Mouse (Mus musculus) CH12.LX (cell line): ENCODE data around the gene Ckap4. TPM values are rescaled to one million over a fixed set of nuclear protein-coding genes. Genes with fewer than 3 reads are reported as not detected.
"Not testable (repeated sequence)": the region's sequence is repeated elsewhere in the genome, so short reads cannot be mapped to it uniquely, and the experiment has no call there.

Experiments
- DNase-seq: peaks from one replicate; pipeline ENCODE4 v3.0.0-alpha.2; 2013; ENCODE audit errors: extremely low read depth
- H3K27ac ChIP-seq: 2 replicates; pipeline ENCODE4 v1.5.1; 2012; ENCODE audit warnings: low read depth, mild to moderate bottlenecking, control low read depth, moderate library complexity; ENCODE audit not compliant: insufficient read depth
- H3K27me3 ChIP-seq: replicated peaks from 2 replicates; pipeline ENCODE3; 2012; ENCODE audit warnings: inconsistent platforms
- H3K36me3 ChIP-seq, 2 experiments: replicated peaks in 1 of 2; 2 replicates each; pipeline versions ENCODE3 to v1.6.1; 2012; ENCODE audit warnings: inconsistent platforms in 1 of 2, low read length in 1 of 2, mild to moderate bottlenecking in 1 of 2, mixed read lengths in 1 of 2, moderate library complexity in 1 of 2; ENCODE audit not compliant: control insufficient read depth in 1 of 2, insufficient read depth in 1 of 2
- H3K4me1 ChIP-seq, 2 experiments: 2 replicates each; pipeline ENCODE4 v1.6.1; 2012; ENCODE audit warnings: inconsistent platforms in 1 of 2, moderate library complexity in 1 of 2; ENCODE audit not compliant: insufficient read depth in 2 of 2, control insufficient read depth in 1 of 2
- H3K4me2 ChIP-seq: 2 replicates; pipeline ENCODE4 v1.6.1; 2012; ENCODE audit warnings: low read depth, mild to moderate bottlenecking, control low read depth; ENCODE audit not compliant: poor library complexity, insufficient read depth, severe bottlenecking
- H3K4me3 ChIP-seq, 3 experiments: fragments of 150-350 bp in 1 of 3; sonication (generic) in 1 of 3; replicated peaks in 1 of 3; 2 replicates each; pipeline versions ENCODE3 to v1.5.1; 2011 to 2012; ENCODE audit warnings: low read depth in 2 of 3, low read length in 2 of 3, mild to moderate bottlenecking in 2 of 3, moderate library complexity in 2 of 3, control low read depth in 1 of 3, improper control_type of control experiment in 1 of 3, inconsistent platforms in 1 of 3, mixed read lengths in 1 of 3; ENCODE audit not compliant: poor library complexity in 1 of 3
- H3K79me2 ChIP-seq: replicated peaks from 2 replicates; pipeline ENCODE4 v1.6.1; 2012; ENCODE audit warnings: mild to moderate bottlenecking, moderate library complexity; ENCODE audit not compliant: control insufficient read depth, poor library complexity, insufficient read depth, severe bottlenecking; ENCODE audit errors: extremely low read depth
- H3K9ac ChIP-seq: 2 replicates; pipeline ENCODE4 v1.6.1; 2012; ENCODE audit warnings: low read depth, mild to moderate bottlenecking, control low read depth, moderate library complexity; ENCODE audit not compliant: insufficient read depth
- H3K9me3 ChIP-seq: replicated peaks from 2 replicates; pipeline ENCODE3; 2012; ENCODE audit warnings: low read length, inconsistent platforms, mixed read lengths
- CHD2 ChIP-seq: IDR thresholded peaks from 2 replicates; pipeline ENCODE4 v1.6.1; 2011; ENCODE audit warnings: low read length, improper control_type of control experiment
- CTCF ChIP-seq, 2 experiments: IDR thresholded peaks in 1 of 2; conservative IDR thresholded peaks in 1 of 2; 2 replicates each; pipeline ENCODE4 v1.5.1; 2011 to 2012; ENCODE audit warnings: low read depth in 2 of 2, low read length in 2 of 2, improper control_type of control experiment in 1 of 2, inconsistent platforms in 1 of 2, mild to moderate bottlenecking in 1 of 2, moderate library complexity in 1 of 2
- ELF1 ChIP-seq: IDR thresholded peaks from 2 replicates; pipeline ENCODE4 v1.6.1; 2014; ENCODE audit warnings: low read depth, mild to moderate bottlenecking, inconsistent platforms, low read length, improper control_type of control experiment
- EP300 ChIP-seq: IDR thresholded peaks from 2 replicates; pipeline ENCODE4 v1.6.1; 2011; ENCODE audit warnings: low read length, improper control_type of control experiment
- IRF4 ChIP-seq: IDR thresholded peaks from 2 replicates; pipeline ENCODE4 v1.6.1; 2014; ENCODE audit warnings: low read depth, mild to moderate bottlenecking, inconsistent platforms, low read length, improper control_type of control experiment
- MAX ChIP-seq: IDR thresholded peaks from 2 replicates; pipeline ENCODE4 v1.6.1; 2011; ENCODE audit warnings: low read length, improper control_type of control experiment
- MAZ ChIP-seq: IDR thresholded peaks from 2 replicates; pipeline ENCODE4 v1.6.1; 2012; ENCODE audit warnings: low read depth, mild to moderate bottlenecking, inconsistent platforms, low read length, improper control_type of control experiment, moderate library complexity
- MEF2A ChIP-seq: IDR thresholded peaks from 2 replicates; pipeline ENCODE4 v1.6.1; 2014; ENCODE audit warnings: low read depth, mild to moderate bottlenecking, inconsistent platforms, low read length, improper control_type of control experiment, borderline replicate concordance
- PAX5 ChIP-seq: IDR thresholded peaks from 2 replicates; pipeline ENCODE4 v1.6.1; 2012; ENCODE audit warnings: low read length, inconsistent platforms, mixed read lengths
- POLR2A ChIP-seq: IDR thresholded peaks from 2 replicates; pipeline ENCODE4 v1.6.1; 2011; ENCODE audit warnings: low read depth, mild to moderate bottlenecking, improper control_type of control experiment, low read length
- RAD21 ChIP-seq: IDR thresholded peaks from 2 replicates; pipeline ENCODE4 v1.6.1; 2011; ENCODE audit warnings: low read depth, mild to moderate bottlenecking, low read length, improper control_type of control experiment, moderate library complexity
- SMC3 ChIP-seq: IDR thresholded peaks from 2 replicates; pipeline ENCODE4 v1.6.1; 2011; ENCODE audit warnings: low read depth, low read length, improper control_type of control experiment
- TBP ChIP-seq: conservative IDR thresholded peaks from 2 replicates; pipeline ENCODE4 v1.6.1; 2011; ENCODE audit warnings: low read depth, low read length, improper control_type of control experiment
- ZKSCAN1 ChIP-seq: IDR thresholded peaks from 2 replicates; pipeline ENCODE4 v1.6.1; 2012; ENCODE audit warnings: low read depth, inconsistent platforms, low read length, improper control_type of control experiment, borderline replicate concordance
- ZMIZ1 ChIP-seq: IDR thresholded peaks from 2 replicates; pipeline ENCODE4 v1.6.1; 2012; ENCODE audit warnings: low read depth, mild to moderate bottlenecking, inconsistent platforms, low read length, improper control_type of control experiment
- dilution Hi-C: fragments of 300-500 bp; cut with MboI; formaldehyde crosslinking; loops from 2 replicates; pipeline ENCODE4 v1.14.3; 2020; ENCODE audit warnings: low sequenced_read_pairs; ENCODE audit not compliant: extremely low pct_unique_long_range_greater_than_20kb, extremely low pct_ligation_motif_present
- in situ Hi-C: fragments of 300-500 bp; cut with MboI; formaldehyde crosslinking; loops from 3 replicates; pipeline ENCODE4 v1.14.3; 2019; ENCODE audit warnings: low sequenced_read_pairs, low pct_ligation_motif_present, low pct_unique_long_range_greater_than_20kb, mixed read lengths
- polyA plus RNA-seq: library from polyadenylated mRNA; unstranded; fragments of >175 nt; gene quantifications from 2 replicates; pipeline ENCODE4 v1.2.1, GENCODE M21; 2012; ENCODE audit warnings: low read depth; ENCODE audit not compliant: insufficient read length
- total RNA-seq, 2 experiments: library from RNA; depleted of rRNA; stranded (reverse); fragments of 300-350 nt in 1 of 2; fragments of >200 nt in 1 of 2; gene quantifications; 2 replicates each; pipeline ENCODE4 v1.2.3; 2012 to 2014

The Ckap4 gene
- total and polyA plus RNA-seq, 3 experiments: 24.4 to 71.2 (median 35.0) TPM

DNA sequence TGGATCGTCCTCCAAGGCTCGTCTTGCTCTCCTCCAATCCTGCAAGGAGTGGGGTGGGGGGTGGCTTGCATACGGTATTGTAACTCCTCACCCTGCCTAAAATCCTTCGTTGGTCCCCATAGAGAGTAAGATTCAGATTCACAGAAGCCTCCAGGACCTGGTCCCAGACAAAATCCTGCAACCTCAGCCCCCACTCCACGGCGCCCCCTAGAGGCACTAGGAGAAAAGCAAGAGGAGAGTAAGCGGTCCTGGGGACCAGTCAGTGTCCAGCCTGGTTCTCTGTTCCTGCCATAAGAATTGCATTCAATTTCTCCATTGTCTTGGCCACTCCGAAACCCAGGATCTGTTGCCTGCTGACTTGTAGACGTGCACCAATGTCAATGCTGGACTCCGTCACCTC is 10.2 kb downstream of the Ckap4 start:
- dilution Hi-C loops: no loop called here
- Histone ChIP-seq H3K27me3 (no peaks in the 10 kb centered on the region), H3K79me2 (peaks cover 8% of the 10 kb centered on the region; the same call in 1 of the 2 replicates), H3K4me2 (no peak overlapping the region), H3K4me1 (peaks cover 0 to 4% of the 10 kb centered on the region in 2 experiments; a peak in 1 of 4 replicates), H3K4me3 (no peak overlapping the region), H3K9ac (no peak overlapping the region), H3K27ac (no peak overlapping the region), H3K9me3 (no peaks in the 10 kb centered on the region), H3K36me3 (peaks cover 14 to 42% of the 10 kb centered on the region in 2 experiments)
- TF ChIP-seq PAX5: no peak
- no peak for TF ChIP-seq CHD2
- TF ChIP-seq CTCF (conservative IDR thresholded peaks at IDR 0.05 in 1 of 2, IDR thresholded peaks at IDR 0.05 in 1 of 2; ENCODE audit: low read depth in 2 of 2, low read length in 2 of 2): peak; percentile 48 to 60
- no peak for TF ChIP-seq ELF1
- TF ChIP-seq MAX: no peak
- no peak; the same call in none of the 2 replicates for TF ChIP-seq RAD21
- no peak for TF ChIP-seq EP300
- TF ChIP-seq MEF2A: no peak
- TF ChIP-seq SMC3: peak; percentile 20
- no peak for DNase-seq
- in situ Hi-C loops: loop anchor here (25.0 kb wide), 1 partner anchor 514 kb away; no protein-coding TSS in a partner anchor

DNA sequence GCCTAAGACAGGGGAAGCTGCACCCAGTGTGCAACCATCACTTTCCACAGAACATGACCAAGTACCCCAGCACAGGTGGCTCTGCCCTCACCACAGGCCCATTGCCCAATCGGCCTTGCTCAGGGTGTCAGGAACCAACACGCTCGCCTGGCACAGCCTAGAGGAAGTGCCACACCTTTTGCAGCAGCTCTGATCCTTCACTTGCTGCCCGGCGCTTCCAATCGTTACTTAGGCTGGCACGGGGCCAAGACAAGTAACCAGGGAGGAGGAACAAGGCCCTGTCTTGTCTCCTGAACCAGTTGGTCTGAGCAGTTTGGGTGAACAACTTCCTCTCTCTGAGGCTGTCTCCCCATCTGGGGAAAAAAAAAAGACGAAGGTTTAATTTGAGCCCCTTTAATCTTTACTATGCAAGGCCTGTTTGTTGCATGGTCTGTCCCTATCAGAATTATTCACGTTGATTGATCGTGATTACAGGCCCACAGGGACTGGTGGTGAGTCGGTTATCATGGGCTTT is 17.4 kb downstream of the Ckap4 start:
- Histone ChIP-seq H3K4me2 (no peak overlapping the region), H3K9ac (no peak overlapping the region), H3K27ac (no peak overlapping the region), H3K4me1 (peaks cover 0 to 11% of the 10 kb centered on the region in 2 experiments; a peak in 2 of 4 replicates), H3K79me2 (no peaks in the 10 kb centered on the region), H3K36me3 (no peaks in the 10 kb centered on the region), H3K9me3 (no peaks in the 10 kb centered on the region), H3K4me3 (no peak overlapping the region), H3K27me3 (no peaks in the 10 kb centered on the region)
- no peak for DNase-seq
- in situ Hi-C loops: loop anchor here (5.0 to 25.0 kb wide), 2 partner anchors 91 to 521 kb away; no protein-coding TSS in a partner anchor
- dilution Hi-C loops: no loop called here
- TF ChIP-seq TBP: no peak
- TF ChIP-seq MAX: no peak
- no peak for TF ChIP-seq IRF4
- no peak for TF ChIP-seq ZKSCAN1
- TF ChIP-seq ELF1: no peak
- no peak for TF ChIP-seq ZMIZ1
- TF ChIP-seq POLR2A: no peak
- TF ChIP-seq CHD2: no peak
- TF ChIP-seq MAZ: no peak

DNA sequence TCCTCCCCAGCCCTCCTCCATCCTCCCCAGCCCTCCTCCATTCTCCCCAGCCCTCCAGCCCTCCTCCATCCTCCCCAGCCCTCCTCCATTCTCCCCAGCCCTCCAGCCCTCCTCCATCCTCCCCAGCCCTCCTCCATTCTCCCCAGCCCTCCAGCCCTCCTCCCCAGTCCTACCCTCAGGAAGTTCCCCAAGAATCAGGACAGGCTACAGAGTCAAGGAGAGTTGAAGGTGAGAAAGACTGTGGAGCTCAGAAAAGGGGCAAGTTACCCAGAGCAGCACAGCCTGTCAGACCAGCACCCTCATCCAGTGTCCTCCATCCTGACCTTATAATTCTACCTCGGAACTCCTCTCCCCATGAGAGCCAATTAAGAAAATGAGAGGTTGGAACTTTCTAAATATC is 17.9 kb downstream of the Ckap4 start:
- H3K36me3 ChIP-seq, H3K27ac ChIP-seq, DNase-seq, H3K4me2 ChIP-seq, dilution Hi-C loops, H3K79me2 ChIP-seq, H3K27me3 ChIP-seq, H3K4me3 ChIP-seq, H3K9me3 ChIP-seq, H3K9ac ChIP-seq: not testable (repeated sequence)
- peaks cover 0 to 11% of the 10 kb centered on the region in 2 experiments; a peak in 2 of 4 replicates for H3K4me1 ChIP-seq
- in situ Hi-C loops: loop anchor here (5.0 to 25.0 kb wide), 2 partner anchors 91 to 521 kb away; no protein-coding TSS in a partner anchor
